Mouse (Mus musculus) testis, postnatal 14 days (tissue): ENCODE results near the gene Vmn2r25.
"Not testable (repeated sequence)": the region's sequence is repeated elsewhere in the genome, so short reads cannot be mapped to it uniquely, and the experiment has no call there.

ENCODE experiments used
- DNase-seq: peaks from one replicate; pipeline ENCODE4 v3.0.0; 2021; ENCODE audit warnings: low spot score

Gene Vmn2r25

GRCm38 (mm10) chr6:123853363-123853762 lies at the start of gene Vmn2r25:
TSS of gene Vmn2r25 (minus strand) at chr6:123853463.
- DNase-seq = not testable (repeated sequence)

- no peak for DNase-seq
Measured at GRCm38 (mm10) chr6:123819951-123820350, 33.3 kb downstream of the Vmn2r25 start.

DNA sequence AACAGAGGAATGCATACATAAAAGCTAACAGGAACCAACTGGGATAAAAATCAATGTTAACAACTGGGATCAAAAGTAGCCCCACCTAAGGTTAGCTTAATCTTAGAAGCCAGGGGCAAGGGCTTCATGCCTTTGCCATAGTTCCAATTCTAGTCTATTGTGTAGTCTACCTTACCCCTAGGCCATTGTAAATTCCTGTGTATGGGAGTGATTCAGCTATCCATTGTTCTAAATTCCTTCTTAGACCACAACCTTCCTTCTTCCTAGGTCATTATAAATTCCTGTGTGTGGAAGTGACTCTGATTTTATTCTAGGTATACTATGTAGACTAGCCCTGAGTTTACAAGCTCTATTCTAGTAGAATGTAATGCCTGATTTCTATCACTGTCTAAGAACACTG lies 43.0 kb downstream of the Vmn2r25 start:
- not testable (repeated sequence) for DNase-seq

DNA sequence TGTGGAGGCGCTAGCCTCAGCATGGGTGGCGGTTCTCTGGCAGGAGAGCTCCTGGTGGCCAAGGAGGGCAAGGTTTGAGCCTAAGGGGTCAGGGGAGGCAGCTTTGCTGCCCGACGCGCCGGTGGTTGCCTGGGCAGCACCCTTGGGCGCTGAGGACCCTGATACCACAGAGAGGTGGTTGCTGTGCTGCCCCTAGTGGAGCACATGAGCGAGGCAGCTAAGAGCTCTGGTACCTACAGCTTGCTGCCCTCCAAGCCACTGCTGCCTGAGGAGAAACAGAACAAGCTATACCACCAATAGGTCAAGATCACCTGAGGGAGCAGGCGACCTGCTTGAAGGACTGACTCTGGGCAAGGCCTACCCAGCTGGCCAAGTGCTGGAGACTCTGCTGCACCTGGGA lies 59.5 kb downstream of the Vmn2r25 start:
- peak; percentile 3 for DNase-seq

GRCm38 (mm10) chr6:123784857-123785256 lies 68.4 kb downstream of the Vmn2r25 start:
- DNase-seq = no peak

DNA sequence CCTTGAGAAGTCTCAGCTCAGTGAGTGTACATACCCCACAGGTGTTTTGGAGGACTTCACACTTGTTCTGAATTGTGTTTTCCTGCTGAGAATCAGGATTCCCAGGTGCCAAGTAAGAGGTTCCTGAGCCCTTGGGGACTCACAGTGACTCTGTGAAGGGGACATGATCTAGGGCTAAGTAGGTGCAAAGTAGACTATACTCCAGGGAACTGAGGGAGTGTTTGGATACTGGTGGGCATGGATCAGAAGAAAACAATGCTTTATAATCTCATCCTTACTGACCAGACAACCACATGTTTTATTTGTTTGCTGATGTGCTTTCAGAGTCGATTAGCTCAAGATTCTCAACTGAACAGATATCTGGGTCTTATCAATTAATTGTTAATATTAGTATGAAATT lies 74.7 kb downstream of the Vmn2r25 start, which contains the start of gene Vmn2r24:
TSS of gene Vmn2r24 (plus strand) at position 301 of the 400 bp plus-strand sequence.
- no peak for DNase-seq
